Mouse (Mus musculus) cerebellum, adult 2 months (tissue): ENCODE data around the gene Pdlim5.

Experiments
- CTCF ChIP-seq: fragments of 200-500 bp; IDR thresholded peaks from 2 replicates; pipeline ENCODE4 v1.5.1; 2011; ENCODE audit warnings: low read depth, mild to moderate bottlenecking, control low read depth, low read length, moderate library complexity, borderline replicate concordance; ENCODE audit not compliant: insufficient read depth
- POLR2A ChIP-seq: fragments of 200-500 bp; IDR thresholded peaks from 2 replicates; pipeline ENCODE4 v1.6.1; 2011; ENCODE audit warnings: low read length, control low read depth, borderline replicate concordance; ENCODE audit not compliant: insufficient read depth

- TF ChIP-seq POLR2A (no peak), CTCF (no peak)
These were observed 61.0 kb downstream of the Pdlim5 start for GRCm38 (mm10) chr3:142334496-142334895.
